Mouse (Mus musculus): ENCODE data around the gene Fbxo48.

Fbxo48 gene

DNA sequence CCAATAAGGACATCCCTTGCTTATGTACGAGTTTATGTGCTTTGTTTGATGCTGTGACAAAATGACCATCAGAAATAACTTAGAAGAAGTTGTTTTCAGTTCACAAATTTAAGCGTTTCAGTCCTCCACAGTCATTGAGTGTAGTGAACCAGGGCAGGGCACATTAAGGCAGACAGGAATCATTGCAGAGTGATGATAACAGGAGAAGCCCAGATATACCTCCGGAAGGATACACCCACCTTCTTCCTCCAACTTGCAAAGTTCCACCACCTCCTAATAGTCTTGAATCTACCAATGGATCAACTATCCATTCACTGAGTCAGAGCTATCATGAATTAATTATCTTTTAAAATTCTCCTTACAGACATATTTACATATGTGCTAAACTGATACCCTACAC lies 20.9 kb downstream of the Fbxo48 start:
- DNase-seq (ENCODE audit: low spot score): no peak

DNA sequence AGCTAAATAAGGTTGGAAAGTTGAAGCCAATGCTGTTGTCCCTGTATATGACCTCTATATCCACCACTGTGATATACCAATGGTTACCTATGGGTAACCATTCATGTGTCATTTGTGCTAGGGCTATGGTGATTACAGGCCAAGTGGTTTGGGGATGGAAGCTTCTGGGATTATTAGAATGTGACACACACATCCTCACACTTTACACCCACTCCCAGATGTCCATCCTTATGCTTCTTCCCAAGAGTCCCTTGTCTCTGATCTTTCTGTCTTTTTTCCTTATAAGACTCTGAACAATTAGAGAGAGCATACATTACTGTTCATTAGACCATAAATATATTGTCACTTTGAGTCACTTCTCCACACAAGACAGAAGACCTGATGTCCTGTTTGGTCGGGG lies 21.9 kb downstream of the Fbxo48 start:
- DNase-seq (ENCODE audit: low spot score): no peak

DNA sequence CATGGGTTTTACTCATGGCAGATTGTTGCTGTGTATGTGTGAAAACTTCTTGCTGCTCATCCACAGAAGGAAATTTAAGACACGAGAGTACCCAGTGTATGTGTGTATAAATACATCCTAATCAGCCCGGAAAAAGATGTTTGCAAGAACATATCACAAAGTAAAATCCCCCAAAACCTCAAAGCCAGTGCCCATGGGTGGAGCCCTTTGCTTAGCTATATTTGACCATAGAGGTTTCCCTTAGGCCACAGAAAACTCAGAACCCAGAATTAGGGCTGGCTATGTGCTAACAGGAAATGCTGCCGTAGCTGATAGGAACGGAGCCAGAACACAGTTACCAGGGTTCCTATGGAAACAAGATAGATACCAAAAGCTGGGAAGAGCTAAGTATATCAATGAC lies 25.8 kb downstream of the Fbxo48 start:
- DNase-seq (ENCODE audit: low spot score): no peak

DNA sequence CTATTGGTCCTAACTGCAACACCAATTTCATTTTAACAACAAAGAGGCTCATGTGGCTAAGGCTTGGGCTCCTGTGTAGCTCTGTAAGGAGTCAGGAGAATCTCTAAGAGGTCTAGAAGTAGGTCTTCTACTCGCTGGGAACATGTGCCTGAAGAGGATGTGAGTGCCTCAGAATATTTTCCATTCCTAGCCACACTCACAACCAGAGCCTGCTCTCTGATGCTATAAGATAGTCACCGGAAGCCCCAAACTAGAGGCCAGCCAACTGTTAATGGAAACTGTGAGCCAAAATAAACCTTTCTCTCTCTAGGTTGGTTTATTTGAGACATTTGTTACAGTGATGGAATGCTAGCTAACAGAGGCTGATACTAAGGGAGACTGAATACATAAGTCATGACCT lies 26.4 kb downstream of the Fbxo48 start:
- no peak for DNase-seq (ENCODE audit: low spot score)

- no peak for DNase-seq (ENCODE audit: low spot score)
Measured at GRCm38 (mm10) chr11:16978161-16978707, 27.1 kb downstream of the Fbxo48 start.

- no peak for DNase-seq (ENCODE audit: low spot score)
Measured at GRCm38 (mm10) chr11:16986550-16987187, 35.5 kb downstream of the Fbxo48 start.

DNA sequence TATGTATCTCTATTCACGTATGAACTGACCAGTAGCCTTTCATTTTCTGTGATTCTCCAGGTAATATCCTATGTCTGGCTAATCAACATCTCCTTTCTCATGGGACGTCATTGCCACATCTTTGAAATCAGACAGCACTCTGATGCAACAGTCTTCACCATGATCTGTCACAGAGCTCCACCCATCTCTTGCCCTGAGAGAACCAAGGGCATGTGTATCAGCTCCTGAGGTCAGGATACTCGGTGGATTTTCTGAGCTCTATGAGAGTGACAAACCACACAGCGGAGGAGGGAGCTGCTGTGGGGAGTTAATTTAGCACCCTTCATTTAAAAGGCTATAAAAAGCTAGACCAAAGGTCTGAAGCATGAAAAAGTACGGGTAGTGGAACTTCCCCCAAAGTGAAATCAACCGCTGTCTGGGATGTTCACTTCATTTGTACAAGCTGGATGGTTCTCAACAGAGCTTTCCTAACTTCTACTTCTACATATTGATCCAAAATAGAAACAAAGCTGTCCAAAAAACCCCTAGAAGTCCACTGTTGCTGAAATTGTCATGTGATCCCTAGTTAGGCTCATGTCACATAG lies 36.7 kb downstream of the Fbxo48 start:
- DNase-seq (ENCODE audit: low spot score): no peak

GRCm38 (mm10) chr11:16989885-16990284 lies 38.7 kb downstream of the Fbxo48 start:
- no peak for DNase-seq (ENCODE audit: low spot score)

GRCm38 (mm10) chr11:16992880-16993279 lies 41.7 kb downstream of the Fbxo48 start:
- no peak for DNase-seq (ENCODE audit: low spot score)

GRCm38 (mm10) chr11:16996818-16997217 lies 45.6 kb downstream of the Fbxo48 start:
- no peak for DNase-seq (ENCODE audit: low spot score)

- DNase-seq (ENCODE audit: low spot score): no peak
Measured at GRCm38 (mm10) chr11:16997465-16997864, 46.3 kb downstream of the Fbxo48 start.

DNA sequence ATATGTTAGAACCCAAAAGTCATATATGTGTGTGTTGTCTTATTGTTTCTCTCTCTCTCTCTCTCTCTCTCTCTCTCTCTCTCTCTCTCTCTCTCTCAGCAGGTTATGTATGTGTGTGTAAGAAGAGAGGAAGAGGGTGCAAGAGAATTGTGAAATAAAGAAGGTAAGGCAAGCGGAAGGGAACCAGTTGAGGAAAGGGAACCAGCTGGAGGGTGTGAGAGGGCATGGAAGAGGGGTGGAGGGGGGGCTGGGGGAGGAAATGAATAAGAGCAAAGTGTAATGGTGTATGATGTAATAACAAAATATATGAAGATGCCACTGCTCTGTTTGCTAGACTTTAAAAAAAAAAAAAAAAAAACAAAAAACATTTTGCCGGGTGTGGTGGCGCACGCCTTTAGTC lies 48.2 kb downstream of the Fbxo48 start:
- no peak for DNase-seq (ENCODE audit: low spot score)

DNA sequence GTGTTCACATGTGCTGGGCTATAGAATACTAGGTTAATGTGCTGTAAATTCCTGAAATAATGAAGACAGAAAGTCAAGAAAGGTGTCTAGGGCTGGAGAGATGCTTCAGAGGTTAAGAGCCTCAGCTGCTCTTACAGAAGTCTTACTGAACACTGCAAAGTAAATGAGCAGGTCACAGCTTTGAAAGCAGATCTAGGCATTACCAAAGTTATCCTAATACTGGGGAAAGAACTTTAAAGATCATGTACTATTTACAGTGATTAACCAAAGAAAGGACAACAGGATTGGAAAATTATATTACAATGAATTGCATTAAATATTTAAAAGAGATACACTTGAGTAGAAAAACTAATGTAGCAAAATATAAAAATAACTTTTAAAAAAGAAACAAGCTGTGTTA lies 48.8 kb downstream of the Fbxo48 start:
- DNase-seq (ENCODE audit: low spot score): no peak

- no peak for DNase-seq (ENCODE audit: low spot score)
Measured at GRCm38 (mm10) chr11:17000353-17001334, 49.5 kb downstream of the Fbxo48 start.

DNA sequence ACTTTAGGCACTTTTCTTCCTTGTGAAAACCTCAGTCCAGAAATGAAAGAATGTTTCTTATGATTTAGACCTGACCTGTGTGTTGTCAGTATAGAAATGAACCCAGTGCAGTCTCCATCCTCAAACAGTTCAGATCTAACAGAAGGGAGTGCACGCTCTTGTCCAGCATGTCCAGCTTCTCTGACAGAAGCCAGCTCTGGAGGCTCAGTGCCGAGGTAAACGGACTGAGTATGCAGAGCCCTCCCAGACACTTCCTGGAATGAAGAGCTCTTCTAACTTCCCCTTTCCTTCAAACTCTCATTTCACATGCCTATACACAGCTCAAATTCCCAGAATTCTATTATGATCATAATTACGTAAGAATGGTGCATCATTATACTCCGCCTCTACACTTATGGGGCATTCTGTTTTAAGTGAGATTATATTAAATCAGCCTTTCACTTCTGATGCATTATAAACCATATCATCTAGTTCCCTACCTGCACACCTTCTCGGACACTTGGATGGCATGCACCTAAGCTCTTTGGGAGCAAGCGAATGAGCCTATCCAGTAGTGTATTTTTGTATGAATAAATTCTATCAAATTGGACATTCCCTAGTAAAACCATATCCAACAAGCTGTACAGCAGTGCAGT lies 51.7 kb downstream of the Fbxo48 start:
- no peak for DNase-seq (ENCODE audit: low spot score)

- DNase-seq (ENCODE audit: low spot score): no peak
Measured at GRCm38 (mm10) chr11:17003757-17004156, 52.6 kb downstream of the Fbxo48 start.

Data from embryo, embryonic 10 days (tissue).